Mouse (Mus musculus) gastrocnemius, postnatal 25 days (tissue): Measurements from ENCODE around the gene Wnk4. TPM values are rescaled to one million over a fixed set of nuclear protein-coding genes. Genes with fewer than 3 reads are reported as not detected.

Experiments
- DNase-seq: peaks from one replicate; pipeline ENCODE4 v3.0.0; 2022
- total RNA-seq, 2 experiments: library from RNA; stranded (reverse); gene quantifications; 1 replicate in 1 of 2; 2 replicates in 1 of 2; pipeline ENCODE4 v1.2.3; 2021

Gene Wnk4
- total RNA-seq, 2 experiments from 2014 or later, result 0.48 TPM; not detected in 1

- peak; percentile 74 for DNase-seq
Measured at GRCm38 (mm10) chr11:101245071-101245470, 15.3 kb upstream of the Wnk4 start.

DNA sequence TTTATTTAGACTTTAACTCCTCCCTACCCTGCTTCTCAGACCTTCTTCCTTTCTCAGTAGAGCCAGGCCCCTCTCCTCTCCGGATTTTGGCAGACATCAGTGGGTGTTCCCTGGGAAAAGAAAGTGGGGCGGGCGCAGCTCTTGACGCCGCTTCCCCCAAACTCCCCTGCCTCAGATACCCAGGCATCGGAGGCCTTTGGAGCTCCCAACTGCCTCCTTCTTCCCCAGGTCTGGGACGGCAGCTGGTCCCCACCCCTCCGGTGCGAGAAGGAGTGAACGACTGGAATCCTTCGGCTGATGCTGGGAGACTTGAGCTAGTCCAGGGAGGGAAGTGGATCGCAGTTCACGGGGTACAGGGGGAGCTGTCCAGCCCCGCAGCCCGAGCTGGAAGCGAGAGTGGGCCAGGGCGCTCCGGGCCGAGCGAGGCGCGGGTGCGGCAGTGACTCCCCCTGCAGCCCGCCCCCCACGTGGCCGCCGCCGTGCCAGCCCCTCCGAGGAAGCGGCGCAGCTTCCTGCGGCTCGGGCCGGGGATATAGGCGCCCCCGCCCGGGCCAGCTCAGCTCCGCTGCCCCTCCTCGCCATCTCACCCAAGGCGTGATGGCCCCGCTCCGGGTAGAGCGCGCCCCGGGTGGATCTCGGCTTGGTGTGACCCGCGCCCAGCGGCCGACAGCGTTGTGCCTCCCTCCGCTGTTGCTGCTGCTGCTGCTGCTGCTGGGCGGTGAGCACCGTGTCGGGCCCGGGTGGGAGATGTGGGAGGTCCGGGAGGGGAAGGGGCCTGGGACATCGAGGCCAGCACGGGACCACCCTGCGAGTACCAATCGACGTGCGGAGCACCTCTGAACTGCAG, 14.3 kb upstream of the Wnk4 start, which contains the start of gene Ramp2:
Gene Ramp2, plus strand, starts transcription at position 174 of the 847 bp plus-strand sequence.
- DNase-seq, result peak; percentile 78

GRCm38 (mm10) chr11:101246702-101247012, 13.7 kb upstream of the Wnk4 start:
- no peak for DNase-seq

- DNase-seq, result no peak
Measured at GRCm38 (mm10) chr11:101247521-101248030, 12.8 kb upstream of the Wnk4 start.

DNA sequence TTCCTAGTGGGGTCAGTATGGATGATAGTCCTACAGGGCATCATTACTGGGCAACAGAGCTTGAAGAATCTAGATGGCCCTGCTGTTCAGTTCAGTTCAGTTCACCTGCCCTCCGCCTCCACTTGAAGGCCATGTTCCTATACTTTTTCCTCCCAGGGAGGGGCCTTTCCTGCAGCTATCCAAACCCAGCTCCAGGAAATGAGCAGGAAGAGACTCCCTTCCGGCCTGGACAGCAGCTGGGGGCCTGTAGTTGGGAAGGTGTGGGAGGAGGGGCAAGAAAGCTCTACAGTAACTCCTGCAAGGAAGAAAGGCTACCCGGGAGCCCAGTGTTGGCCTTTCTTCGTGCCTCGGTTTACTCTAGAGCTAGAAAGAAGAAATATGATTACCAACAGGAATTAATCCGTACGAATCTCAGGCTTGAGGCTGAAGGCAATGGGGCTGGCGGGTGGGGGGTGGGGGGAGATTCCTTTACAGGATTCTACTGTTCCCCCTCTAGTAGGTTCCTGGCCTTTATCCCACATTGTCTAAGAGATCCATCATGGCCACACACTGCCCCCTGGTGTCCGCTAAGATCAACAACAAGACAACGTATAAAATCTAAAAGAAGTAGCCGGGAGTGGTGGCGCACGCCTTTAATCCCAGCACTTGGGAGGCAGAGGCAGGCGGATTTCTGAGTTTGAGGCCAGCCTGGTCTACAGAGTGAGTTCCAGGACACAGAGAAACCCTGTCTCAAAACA, 11.9 kb upstream of the Wnk4 start:
- DNase-seq, result peak; percentile 50

DNA sequence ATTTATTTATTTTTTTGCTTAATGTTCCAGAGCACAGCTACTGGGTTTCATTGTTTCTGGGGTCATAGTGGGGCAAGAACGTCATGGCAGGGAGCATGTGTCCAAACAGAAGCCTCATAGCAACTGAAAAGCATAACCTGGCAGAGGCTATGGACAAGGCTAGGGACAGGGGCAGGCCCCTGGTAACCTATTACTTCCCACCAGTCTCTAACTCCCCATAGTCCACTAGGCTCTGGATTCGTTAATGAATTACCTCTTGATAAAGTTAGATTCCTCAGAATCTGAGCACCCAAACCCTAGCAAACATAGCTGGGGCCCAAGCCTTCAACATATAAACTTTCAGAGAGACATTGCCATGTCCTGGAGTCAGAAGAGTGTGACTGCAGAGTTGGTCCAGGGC, 9.3 kb upstream of the Wnk4 start:
- no peak for DNase-seq

- DNase-seq, result no peak
Measured at GRCm38 (mm10) chr11:101252941-101253340, 7.4 kb upstream of the Wnk4 start.

DNA sequence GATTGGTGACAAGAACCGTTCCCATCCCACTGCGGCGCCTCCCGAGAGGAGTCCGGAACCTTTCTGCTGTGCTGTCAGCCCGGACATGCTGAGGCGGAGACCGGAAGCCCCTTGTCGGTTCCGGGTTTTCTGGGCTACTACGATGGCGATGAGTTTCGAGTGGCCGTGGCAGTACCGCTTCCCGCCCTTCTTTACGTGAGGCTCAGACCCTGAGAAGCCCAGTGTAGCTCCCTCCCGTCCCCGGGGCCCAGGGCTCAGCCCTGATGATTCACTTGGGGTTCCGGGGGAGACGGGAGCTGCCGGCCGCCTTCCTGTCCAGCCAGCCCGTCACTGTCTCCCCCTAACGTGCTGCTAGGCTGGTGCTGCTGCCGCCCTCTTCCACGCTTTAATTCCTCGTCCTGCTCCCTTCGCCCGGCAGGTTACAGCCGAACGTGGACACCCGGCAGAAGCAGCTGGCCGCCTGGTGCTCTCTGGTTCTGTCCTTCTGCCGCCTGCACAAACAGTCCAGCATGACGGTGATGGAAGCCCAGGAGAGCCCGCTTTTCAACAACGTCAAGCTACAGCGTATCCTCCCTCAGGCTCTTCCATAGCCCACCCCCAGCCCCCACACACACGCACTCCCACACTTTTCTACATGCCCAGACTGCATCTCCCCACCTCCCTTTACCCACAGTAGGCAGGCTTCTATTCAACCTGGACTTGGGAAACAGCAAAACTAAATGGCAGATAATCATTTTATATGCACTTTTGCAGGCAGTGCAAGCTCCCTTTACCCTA, 6.6 kb upstream of the Wnk4 start, which contains the start of gene Vps25:
Gene Vps25, plus strand, starts transcription at position 95 of the 777 bp plus-strand sequence.
- peak; percentile 78 for DNase-seq

GRCm38 (mm10) chr11:101255826-101256775, 4.3 kb upstream of the Wnk4 start:
- DNase-seq, result no peak

- no peak for DNase-seq
Measured at GRCm38 (mm10) chr11:101259261-101259712, 1.1 kb upstream of the Wnk4 start.

GRCm38 (mm10) chr11:101260826-101261380, 536 bp downstream of the Wnk4 start:
- DNase-seq, result no peak

GRCm38 (mm10) chr11:101262272-101262967, 2.1 kb downstream of the Wnk4 start:
- DNase-seq, result no peak

DNA sequence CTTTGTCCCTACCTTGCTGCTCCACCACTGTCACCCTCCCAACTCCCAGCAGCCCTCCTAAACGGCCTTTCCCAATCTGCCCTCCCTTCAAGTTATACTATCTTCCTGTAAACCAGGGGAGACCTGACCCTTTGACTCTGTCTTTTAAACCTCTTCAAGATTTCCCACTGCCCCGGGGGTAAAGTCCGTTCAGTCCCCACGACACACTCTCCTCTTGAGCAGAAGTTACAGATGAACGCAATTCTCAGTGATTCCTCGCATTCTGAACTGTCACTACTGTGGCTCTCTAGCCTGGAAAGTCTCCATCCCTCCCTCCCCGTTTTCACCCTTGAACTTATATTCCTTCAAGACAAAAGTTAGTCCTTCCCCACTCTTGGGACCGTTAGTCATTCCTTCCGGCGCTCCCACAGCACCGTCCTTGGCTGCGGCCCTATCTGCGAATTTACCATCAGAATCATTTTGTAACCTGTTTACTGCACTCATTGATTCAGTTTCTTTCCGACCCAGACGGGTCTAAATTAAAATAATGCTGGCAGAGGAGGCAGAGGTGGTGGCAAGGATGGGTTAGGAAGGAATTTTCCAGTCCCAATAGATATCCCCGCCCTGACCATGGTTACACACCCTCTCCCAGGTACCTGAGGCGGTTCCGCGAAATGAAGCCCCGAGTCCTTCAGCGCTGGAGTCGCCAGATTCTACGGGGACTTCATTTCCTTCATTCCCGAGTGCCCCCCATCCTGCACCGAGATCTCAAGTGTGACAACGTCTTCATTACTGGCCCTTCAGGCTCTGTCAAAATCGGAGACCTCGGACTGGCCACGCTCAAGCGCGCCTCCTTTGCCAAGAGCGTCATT, 3.0 kb downstream of the Wnk4 start:
- DNase-seq, result no peak

DNA sequence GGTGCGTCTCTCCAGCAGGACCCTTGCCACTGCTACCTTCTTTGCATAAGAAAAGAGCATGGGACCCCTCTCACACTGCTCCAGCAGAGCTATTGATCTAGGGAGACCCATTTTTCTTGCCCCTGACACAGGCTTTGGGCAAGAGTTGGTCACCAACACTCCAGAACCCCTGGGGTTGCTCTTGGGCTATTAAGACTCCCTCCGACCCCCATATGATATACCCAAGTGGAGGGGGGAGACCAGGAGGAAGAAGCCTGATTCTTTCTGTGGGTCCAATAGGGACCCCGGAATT, 3.6 kb downstream of the Wnk4 start:
- DNase-seq, result no peak

DNA sequence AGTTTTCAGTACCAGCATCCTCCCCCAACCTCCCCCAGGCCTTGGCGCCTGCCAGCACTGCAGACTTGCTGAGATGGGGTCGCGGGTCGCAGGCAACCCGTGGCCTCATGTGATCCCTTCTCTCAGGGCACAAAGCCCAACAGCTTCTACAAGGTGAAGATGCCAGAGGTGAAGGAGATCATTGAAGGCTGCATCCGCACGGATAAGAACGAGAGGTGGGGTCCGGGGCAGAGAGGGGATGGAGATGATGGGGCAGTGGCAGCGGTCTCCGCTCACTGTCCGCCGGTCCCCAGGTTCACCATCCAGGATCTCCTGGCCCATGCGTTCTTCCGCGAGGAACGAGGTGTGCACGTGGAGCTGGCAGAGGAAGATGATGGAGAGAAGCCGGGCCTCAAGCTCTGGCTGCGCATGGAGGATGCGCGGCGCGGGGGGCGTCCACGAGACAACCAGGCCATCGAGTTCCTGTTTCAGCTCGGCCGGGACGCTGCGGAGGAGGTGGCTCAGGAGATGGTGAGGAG, 4.6 kb downstream of the Wnk4 start:
- no peak for DNase-seq

DNA sequence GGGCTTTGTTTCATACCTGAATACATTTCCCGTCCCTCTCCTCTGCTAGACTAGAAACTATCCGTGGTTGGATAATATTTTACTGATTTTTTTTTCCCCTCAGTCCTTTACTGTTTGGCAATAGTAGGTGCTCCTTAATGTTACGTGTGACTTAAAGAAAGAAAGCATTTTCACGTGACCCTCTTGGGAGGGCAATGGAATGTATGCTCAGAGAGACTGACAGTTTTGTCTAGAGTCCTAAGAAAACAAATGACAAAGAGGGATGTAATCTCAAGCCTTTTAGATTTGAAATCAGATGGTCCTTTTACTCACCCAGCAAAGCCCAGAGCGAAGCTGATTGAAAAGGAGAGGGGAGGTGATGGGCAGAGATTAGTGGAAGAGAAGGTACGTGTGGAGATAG, 5.5 kb downstream of the Wnk4 start:
- DNase-seq, result no peak

DNA sequence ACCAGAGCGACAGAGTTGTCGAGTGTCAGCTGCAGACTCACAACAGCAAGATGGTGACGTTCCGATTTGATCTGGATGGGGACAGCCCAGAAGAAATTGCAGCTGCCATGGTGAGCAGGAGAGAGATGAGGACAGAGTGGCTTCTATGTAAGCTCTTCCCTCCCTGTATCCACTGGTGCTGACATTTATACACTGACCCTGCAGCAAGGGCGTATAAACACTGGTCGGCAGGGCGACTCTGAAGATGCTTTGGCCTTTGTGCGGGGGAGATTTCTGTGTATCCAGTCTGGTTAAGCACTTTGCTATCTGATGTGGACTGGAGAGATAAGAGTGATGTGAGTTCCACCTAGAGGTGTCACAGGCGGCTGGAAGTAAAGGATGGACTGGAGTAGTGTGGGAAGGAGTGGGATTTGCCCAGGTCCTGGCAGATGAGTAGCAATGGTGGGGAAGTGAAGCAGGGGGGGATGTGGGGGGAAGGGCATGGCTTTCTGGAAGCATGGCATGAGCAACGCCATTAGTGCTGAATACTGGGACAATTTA, 9.3 kb downstream of the Wnk4 start:
- no peak for DNase-seq

DNA sequence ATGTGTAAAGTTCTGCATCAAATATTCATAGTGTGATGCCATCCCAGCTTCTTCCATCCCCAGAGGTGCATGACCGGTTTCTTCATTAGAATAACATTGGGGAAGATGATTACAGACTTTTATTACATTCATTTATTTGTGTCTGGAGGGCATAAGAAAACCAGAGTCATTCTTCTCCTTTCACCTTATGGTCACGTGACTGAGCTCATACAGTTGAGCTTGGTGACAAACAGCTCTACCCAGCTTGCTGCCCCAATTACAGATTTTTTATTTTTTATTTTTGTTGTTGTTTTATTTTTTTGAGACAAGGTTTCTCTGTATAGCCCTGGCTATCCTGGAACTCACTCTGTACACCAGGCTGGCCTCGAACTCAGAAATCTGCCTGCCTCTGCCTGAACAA, 12.1 kb downstream of the Wnk4 start:
- no peak for DNase-seq

DNA sequence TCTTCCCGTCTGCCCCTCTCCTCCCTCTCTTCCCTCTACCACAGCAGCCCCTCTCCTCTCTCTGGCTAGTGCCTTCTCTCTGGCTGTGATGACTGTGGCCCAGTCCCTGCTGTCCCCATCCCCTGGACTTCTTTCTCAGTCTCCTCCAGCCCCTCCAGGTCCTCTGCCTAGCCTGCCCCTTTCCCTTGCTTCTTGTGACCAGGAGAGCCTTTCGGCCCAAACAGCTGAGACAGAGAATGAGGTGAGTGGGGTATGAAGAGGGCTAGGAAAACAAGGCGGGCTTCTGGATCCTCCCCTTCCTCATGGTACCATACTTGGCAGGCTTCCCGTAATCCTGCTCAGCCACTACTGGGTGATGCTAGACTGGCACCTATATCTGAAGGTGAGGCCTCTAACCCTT, 14.9 kb downstream of the Wnk4 start:
- no peak for DNase-seq
